Mouse (Mus musculus): ENCODE data around the gene Exosc1. TPM values are rescaled to one million over a fixed set of nuclear protein-coding genes. Genes with fewer than 3 reads are reported as not detected.

Exosc1 gene
- polyA plus RNA-seq (2014; fragmentation: Illumina TruSeq; extraction: RNeasy Lipid Tissue Mini Kit (QIAGEN cat#74804); ENCODE audit: low read depth, low replicate concordance): 32.7 TPM

DNA sequence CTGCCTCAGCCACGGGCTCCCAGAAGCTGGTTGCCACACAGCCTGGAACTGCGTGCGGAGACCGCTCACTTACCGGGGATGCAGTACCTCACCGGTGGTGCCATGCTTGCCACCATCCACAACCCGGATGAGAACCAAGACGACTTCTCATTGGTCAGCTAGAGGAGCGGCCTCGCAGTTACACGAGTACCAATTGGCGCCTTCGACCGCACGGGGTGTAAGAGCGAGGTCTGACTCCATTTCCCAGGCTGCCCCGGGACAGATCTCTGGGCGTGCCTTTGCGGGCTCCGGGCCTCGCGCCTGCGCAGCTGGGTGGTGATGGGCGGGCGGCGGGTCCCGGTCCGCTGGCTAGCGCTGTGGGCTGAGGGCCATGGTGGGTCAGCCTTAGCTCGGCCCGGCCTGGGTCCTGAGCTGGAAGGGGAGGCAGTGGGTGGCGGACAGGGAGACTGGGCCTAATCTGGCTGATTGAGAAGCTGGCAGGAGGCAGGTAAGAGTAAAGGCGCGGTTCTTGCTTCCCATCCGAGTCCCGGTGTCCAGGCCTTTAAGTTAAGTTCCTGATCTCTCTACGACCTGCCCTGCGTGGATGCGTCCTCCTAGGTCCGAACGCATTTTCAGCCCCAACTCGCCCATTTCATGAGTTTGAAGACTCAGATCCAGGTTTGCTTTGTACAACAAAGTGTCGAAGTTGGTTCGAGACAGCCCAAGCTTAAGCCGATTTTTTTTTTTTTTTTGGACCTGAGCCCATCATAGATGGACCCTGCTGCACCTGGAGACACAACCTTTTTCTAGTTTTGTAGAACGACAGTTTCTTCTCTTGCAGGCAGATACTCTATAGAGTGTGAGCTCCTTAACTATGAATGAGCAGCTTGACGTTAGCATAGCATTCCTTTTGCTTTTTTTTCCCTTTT, at the start of gene Exosc1, which contains the start of gene Zdhhc16:
Gene Exosc1 (minus strand): TSS at position 245 of the 908 bp plus-strand sequence.
Gene Zdhhc16 (plus strand): TSS at position 302 of the 908 bp plus-strand sequence.

DNA sequence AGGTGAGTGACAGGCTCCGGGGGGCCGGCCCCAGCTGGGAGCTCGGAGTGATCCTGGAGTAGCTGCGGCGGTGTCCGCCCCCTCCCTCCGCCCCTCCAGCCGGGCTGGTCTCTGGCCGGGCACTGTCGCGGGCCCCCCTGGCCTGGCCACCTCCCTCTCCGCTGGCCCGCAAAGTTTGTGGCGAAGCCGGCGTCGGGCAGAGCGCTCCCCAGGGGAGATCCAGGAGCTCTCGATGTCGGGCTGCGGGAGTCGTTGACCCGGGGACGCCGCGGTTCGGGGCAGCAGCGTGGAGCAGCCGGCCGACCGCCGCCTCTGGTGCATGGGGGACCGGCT, 48.3 kb upstream of the Exosc1 start, which contains the start of gene Ubtd1:
Gene Ubtd1 (plus strand): TSS at position 169 of the 333 bp plus-strand sequence.

DNA sequence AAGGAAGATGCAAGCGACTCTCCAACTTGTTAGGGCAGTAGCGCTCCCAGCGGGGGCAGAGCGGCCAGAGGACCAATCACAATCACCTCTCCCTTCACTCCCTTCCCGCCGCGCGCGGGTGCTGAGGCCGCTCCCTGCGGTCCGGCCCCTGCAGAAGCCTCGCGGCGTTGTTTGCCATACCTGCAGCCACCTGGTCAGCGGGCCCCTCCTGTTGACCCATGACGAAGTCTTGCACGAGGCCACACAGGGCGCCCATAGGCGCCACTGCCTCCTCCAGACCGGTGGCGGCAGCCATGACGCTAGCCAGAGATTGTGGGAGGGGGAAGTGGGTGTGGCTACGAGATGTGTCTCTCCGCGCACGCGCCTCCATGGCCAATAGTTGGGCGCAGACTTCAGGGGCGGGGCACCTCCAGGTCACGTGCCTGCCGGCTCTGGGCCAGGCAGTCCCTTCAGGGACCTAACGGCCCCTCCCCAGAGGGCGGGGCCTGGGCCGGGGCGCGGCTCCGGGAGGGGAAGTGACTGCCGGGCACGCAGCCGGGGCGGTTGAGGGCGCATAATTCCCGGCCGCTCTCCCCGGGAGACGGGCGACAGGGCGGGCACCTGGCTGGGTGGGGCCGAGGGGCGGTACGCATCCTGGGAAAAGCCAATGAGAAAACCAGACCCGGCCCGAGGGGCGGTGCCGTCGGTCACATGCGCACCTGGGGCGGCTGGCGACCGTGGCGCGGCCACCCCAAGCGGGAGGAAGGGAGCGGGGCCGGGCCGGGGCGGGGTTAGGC, 47.8 kb upstream of the Exosc1 start, which contains the start of gene Mms19:
Gene Mms19 (minus strand): TSS at position 339 of the 776 bp plus-strand sequence.

DNA sequence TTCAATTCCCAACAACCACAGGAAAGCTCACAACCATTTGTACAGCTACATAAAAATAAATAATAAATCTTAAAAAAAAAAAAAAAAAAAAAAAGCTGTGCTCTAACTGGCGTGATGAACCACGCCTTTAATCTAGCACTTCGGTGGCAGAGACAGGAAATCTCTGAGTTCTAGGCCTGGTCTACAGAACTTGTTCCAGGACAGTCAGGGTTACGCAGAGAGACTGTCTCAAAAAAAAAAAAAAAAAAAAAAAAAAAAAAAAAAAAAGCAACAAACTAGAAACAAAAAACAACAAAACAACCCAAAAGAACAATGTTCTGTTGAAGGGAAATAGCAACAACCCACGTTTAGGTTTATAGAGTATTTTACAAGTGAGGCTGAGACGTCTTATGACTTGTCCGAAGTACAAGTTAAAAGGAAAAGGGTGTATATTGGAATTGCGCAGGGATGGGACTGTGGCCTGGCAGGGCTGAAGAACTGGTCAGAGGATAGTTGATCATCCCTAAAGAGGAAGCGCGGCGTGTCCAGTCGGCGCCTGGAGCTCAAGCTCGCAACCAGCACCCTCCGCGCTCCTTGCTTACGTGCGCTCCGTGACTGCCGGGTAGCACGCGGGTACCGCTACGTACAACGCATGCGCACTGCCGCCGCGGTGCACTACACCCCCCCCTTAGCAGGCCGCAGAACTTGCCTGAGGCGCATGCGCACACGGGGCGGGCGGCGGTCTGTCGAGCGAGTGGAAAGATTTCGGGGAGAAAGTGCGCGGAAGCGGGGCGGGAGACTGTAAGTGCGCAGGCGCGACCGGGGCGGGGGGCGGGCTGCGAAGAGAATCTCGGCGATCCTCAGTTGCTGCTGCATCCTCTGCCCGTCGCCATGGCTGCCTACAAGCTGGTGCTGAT, 21.8 kb downstream of the Exosc1 start, which contains the start of gene Pgam1:
Gene Pgam1 (plus strand): TSS at position 746 of the 896 bp plus-strand sequence.

DNA sequence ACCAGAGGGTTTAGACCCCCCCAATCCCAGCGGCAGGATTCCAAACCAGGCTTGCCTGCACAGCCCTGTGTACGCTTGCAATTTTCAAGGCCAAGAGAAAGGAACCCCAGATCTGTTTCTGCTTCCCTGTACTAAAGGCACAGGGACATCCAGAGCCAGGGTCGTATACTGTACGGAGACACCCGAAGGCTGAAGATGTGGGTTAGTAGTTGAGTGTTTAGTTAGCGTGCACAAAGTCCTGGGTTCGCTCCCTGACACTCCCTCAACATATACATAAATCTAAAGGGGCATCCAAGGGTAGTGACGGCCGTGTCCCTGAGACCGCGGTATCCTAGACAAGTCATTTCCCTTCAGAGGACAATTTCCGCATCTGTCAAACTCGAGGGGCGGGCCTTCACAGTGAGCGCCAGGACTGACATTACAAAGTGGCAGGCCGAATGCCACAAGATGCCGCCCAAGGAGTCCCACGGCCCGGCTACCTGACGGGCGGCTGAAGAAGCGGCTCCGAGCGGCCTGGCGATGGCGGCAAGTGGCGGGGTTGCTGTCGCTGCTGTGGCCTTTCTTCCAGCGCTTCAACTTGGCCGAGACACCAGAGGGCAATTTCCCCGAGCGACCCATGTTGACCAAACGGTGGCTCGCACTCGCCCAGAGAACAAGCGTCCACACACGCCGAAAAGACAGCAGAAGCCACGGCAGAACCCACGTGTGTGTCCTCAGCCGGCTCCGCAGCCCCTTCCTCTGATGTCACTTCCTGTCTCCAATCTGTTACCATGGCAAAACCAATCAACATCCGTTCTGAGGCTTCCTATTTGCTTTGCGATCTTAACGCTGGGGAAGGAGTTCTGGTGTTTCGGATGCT, 37.5 kb downstream of the Exosc1 start, which contains the start of gene Rrp12:
Gene Rrp12 (minus strand): TSS at position 714 of the 859 bp plus-strand sequence.

Other genes with a start within 250 kb of the Exosc1 start
- gene Slit1, start 189.8 kb downstream of the Exosc1 start, polyA plus RNA-seq (2014; fragmentation: Illumina TruSeq; extraction: RNeasy Lipid Tissue Mini Kit (QIAGEN cat#74804); ENCODE audit: low read depth, low replicate concordance): 0.24 TPM
- 67.1 TPM for gene Arhgap19, start 131.4 kb downstream of the Exosc1 start, polyA plus RNA-seq (2014; fragmentation: Illumina TruSeq; extraction: RNeasy Lipid Tissue Mini Kit (QIAGEN cat#74804); ENCODE audit: low read depth, low replicate concordance)
- gene Frat1, start 103.5 kb downstream of the Exosc1 start, polyA plus RNA-seq (2014; fragmentation: Illumina TruSeq; extraction: RNeasy Lipid Tissue Mini Kit (QIAGEN cat#74804); ENCODE audit: low read depth, low replicate concordance): 33.9 TPM
- 6.6 TPM for gene Frat2, start 85.3 kb downstream of the Exosc1 start, polyA plus RNA-seq (2014; fragmentation: Illumina TruSeq; extraction: RNeasy Lipid Tissue Mini Kit (QIAGEN cat#74804); ENCODE audit: low read depth, low replicate concordance)
- 2.4 TPM for gene Rrp12, start 37.2 kb downstream of the Exosc1 start, polyA plus RNA-seq (2014; fragmentation: Illumina TruSeq; extraction: RNeasy Lipid Tissue Mini Kit (QIAGEN cat#74804); ENCODE audit: low read depth, low replicate concordance)
- 53.2 TPM for gene Pgam1, start 21.5 kb downstream of the Exosc1 start, polyA plus RNA-seq (2014; fragmentation: Illumina TruSeq; extraction: RNeasy Lipid Tissue Mini Kit (QIAGEN cat#74804); ENCODE audit: low read depth, low replicate concordance)
- 14.7 TPM for gene Zdhhc16, start 57 bp upstream of the Exosc1 start, polyA plus RNA-seq (2014; fragmentation: Illumina TruSeq; extraction: RNeasy Lipid Tissue Mini Kit (QIAGEN cat#74804); ENCODE audit: low read depth, low replicate concordance)
- gene Mms19, start 47.7 kb upstream of the Exosc1 start, polyA plus RNA-seq (2014; fragmentation: Illumina TruSeq; extraction: RNeasy Lipid Tissue Mini Kit (QIAGEN cat#74804); ENCODE audit: low read depth, low replicate concordance): 14.9 TPM
- 3.0 TPM for gene Ubtd1, start 48.3 kb upstream of the Exosc1 start, polyA plus RNA-seq (2014; fragmentation: Illumina TruSeq; extraction: RNeasy Lipid Tissue Mini Kit (QIAGEN cat#74804); ENCODE audit: low read depth, low replicate concordance)
- not detected for gene Ankrd2, start 102.6 kb upstream of the Exosc1 start, polyA plus RNA-seq (2014; fragmentation: Illumina TruSeq; extraction: RNeasy Lipid Tissue Mini Kit (QIAGEN cat#74804); ENCODE audit: low read depth, low replicate concordance)
- gene Hoga1, start 112.2 kb upstream of the Exosc1 start, polyA plus RNA-seq (2014; fragmentation: Illumina TruSeq; extraction: RNeasy Lipid Tissue Mini Kit (QIAGEN cat#74804); ENCODE audit: low read depth, low replicate concordance): 24.0 TPM
- 264 TPM for gene 4933411K16Rik, start 118.8 kb upstream of the Exosc1 start, polyA plus RNA-seq (2014; fragmentation: Illumina TruSeq; extraction: RNeasy Lipid Tissue Mini Kit (QIAGEN cat#74804); ENCODE audit: low read depth, low replicate concordance)
- gene Morn4, start 152.9 kb upstream of the Exosc1 start, polyA plus RNA-seq (2014; fragmentation: Illumina TruSeq; extraction: RNeasy Lipid Tissue Mini Kit (QIAGEN cat#74804); ENCODE audit: low read depth, low replicate concordance): 26.5 TPM
- 6.4 TPM for gene Pi4k2a, start 157.0 kb upstream of the Exosc1 start, polyA plus RNA-seq (2014; fragmentation: Illumina TruSeq; extraction: RNeasy Lipid Tissue Mini Kit (QIAGEN cat#74804); ENCODE audit: low read depth, low replicate concordance)
- gene Avpi1, start 195.6 kb upstream of the Exosc1 start, polyA plus RNA-seq (2014; fragmentation: Illumina TruSeq; extraction: RNeasy Lipid Tissue Mini Kit (QIAGEN cat#74804); ENCODE audit: low read depth, low replicate concordance): 1.2 TPM
- gene Marveld1, start 214.0 kb upstream of the Exosc1 start, polyA plus RNA-seq (2014; fragmentation: Illumina TruSeq; extraction: RNeasy Lipid Tissue Mini Kit (QIAGEN cat#74804); ENCODE audit: low read depth, low replicate concordance): 2.1 TPM
- gene Zfyve27, start 230.5 kb upstream of the Exosc1 start, polyA plus RNA-seq (2014; fragmentation: Illumina TruSeq; extraction: RNeasy Lipid Tissue Mini Kit (QIAGEN cat#74804); ENCODE audit: low read depth, low replicate concordance): 9.5 TPM